ENCODE assay signal across 8 mouse cellular contexts in genomic region chr4:33524481-33525141, GRCm38 (mm10).
A peak's percentile ranks its signal among the peaks of the same experiment; 100 is the strongest.
DNase-seq lines count a peak whose midpoint lies in the region; ATAC-seq and TF ChIP-seq lines count a peak whose summit lies in the region.

No protein-coding gene starts in this region.

- no peak overlapping the region for H3K9ac ChIP-seq in neural tube, embryonic 13.5 days
- no peak overlapping the region for H3K9ac ChIP-seq in intestine, postnatal 0 days (ENCODE audit: low read depth, low read length)

- intact Hi-C loops in gastrocnemius, postnatal 14 days (cut with DNase I; ENCODE audit: low total_unique reads), result no loop called here

- no peak for DNase-seq in neural tube, embryonic 10.5 days (ENCODE audit: extremely low spot score, low spot score)
- peak; percentile 42 for DNase-seq in brain, embryonic 18.5 days (ENCODE audit: low read depth, low spot score)
- DNase-seq in gastrocnemius, postnatal 14 days, result peak; percentile 59
- peak; percentile 46 for DNase-seq in layer of hippocampus, adult 9-10 months (ENCODE audit: low spot score)
- peak; percentile 45 for DNase-seq in ovary, adult 18-20 months (ENCODE audit: low spot score)

- H3K4me1 ChIP-seq in neural tube, embryonic 13.5 days (replicated peaks), result peaks cover 5% of the 10 kb centered on the region; the same call in 1 of the 2 replicates
- no peaks in the 10 kb centered on the region for H3K4me1 ChIP-seq in intestine, postnatal 0 days (replicated peaks; ENCODE audit: control insufficient read depth, insufficient read depth, low read length)

- 87% methylated on average over 10 of the region's 10 CpGs for WGBS in neural tube, embryonic 13.5 days
- WGBS in intestine, postnatal 0 days, result 92% methylated on average over 10 of the region's 10 CpGs

- no peaks in the 10 kb centered on the region for H3K36me3 ChIP-seq in neural tube, embryonic 13.5 days
- H3K36me3 ChIP-seq in intestine, postnatal 0 days (ENCODE audit: control insufficient read depth, insufficient read depth), result no peaks in the 10 kb centered on the region

- peak; percentile 80 for ATAC-seq in neural tube, embryonic 13.5 days (ENCODE audit: low read depth)
- no peak for ATAC-seq in intestine, postnatal 0 days
- no peak for ATAC-seq in CD4-positive, CD25-positive, alpha-beta regulatory T cell, adult 4 months

- H3K9me3 ChIP-seq in neural tube, embryonic 13.5 days, result no peaks in the 10 kb centered on the region
- H3K9me3 ChIP-seq in intestine, postnatal 0 days (ENCODE audit: control insufficient read depth), result no peaks in the 10 kb centered on the region

- no peak overlapping the region for H3K4me2 ChIP-seq in neural tube, embryonic 13.5 days
- H3K4me2 ChIP-seq in intestine, postnatal 0 days (replicated peaks; ENCODE audit: low read depth), result no peak overlapping the region

- no peak overlapping the region for H3K4me3 ChIP-seq in neural tube, embryonic 13.5 days
- H3K4me3 ChIP-seq in intestine, postnatal 0 days (ENCODE audit: low read depth, low read length), result no peak overlapping the region

- no peak for TF ChIP-seq CTCF in intestine, postnatal 0 days (IDR thresholded peaks at IDR 0.05; ENCODE audit: low read depth)

- H3K27me3 ChIP-seq in neural tube, embryonic 13.5 days, result no peaks in the 10 kb centered on the region
- H3K27me3 ChIP-seq in intestine, postnatal 0 days (replicated peaks; ENCODE audit: control insufficient read depth, insufficient read depth, low read length), result no peaks in the 10 kb centered on the region

- no peak overlapping the region for H3K27ac ChIP-seq in neural tube, embryonic 13.5 days (replicated peaks)
- H3K27ac ChIP-seq in intestine, postnatal 0 days (ENCODE audit: low read depth, low read length), result no peak overlapping the region
